Mouse (Mus musculus) heart, adult 2 months (tissue): ENCODE results near the gene Carm1.
A peak's percentile ranks its signal among the peaks of the same experiment; 100 is the strongest.

Source experiments
- CTCF ChIP-seq: fragments of 200-600 bp; IDR thresholded peaks from 2 replicates; pipeline ENCODE4 v1.8.1; 2022; ENCODE audit warnings: antibody characterized with exemption, mild to moderate bottlenecking, moderate library complexity
- POLR2A ChIP-seq: fragments of 200-500 bp; IDR thresholded peaks from 2 replicates; pipeline ENCODE4 v1.6.1; 2011; ENCODE audit warnings: mild to moderate bottlenecking, low read depth, low read length, control low read depth; ENCODE audit not compliant: insufficient read depth

DNA sequence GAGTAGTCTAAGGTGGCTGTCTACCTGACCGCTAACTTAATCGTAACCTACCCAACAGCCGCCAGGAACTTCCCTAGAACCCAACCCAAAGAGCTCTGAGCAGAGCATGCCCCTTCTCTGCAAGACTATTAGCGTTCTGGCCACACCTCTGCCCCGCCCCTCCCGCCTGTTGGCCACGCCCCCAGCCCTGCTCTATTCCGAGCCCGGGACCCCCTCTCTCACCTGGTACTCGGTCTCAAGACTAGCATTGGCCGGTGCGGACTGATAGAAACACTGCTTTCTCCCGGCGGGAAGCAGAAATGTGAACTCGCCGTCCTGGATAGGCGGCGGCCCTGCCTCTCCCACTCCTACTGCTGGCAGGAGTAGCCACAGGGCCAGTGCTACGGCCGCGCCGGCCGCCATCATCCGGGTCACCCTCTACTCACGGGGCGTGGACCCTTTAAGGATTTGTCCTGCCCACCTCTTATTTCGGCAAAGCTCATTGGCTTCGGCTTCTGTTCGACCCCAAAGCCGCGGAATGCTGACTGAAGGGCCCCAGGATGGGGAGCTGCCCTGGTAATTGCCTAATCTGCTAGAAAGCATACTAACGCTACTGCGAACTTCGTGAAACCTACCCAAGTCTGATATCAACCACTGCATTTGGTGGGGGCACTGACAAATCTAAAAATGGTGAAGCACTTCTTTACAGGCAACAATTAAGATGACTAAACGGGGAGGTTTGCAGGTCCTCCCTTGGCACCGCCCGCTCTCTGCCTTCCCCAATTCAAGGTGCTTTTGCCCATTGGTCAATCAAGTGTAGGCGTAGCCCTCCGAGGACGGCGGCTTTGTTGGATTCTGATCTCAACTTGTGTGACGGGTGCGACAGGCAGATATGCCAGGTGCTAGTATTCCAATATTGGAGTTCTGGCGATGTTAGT lies 36.7 kb upstream of the Carm1 start, which contains the start of gene Tmed1:
- TF ChIP-seq CTCF, result no peak
- TF ChIP-seq POLR2A, result peak; percentile 71
